Mouse (Mus musculus) neural tube, embryonic 10.5 days (tissue): Measurements from ENCODE around the gene Nr2f2.

Experiments
- DNase-seq: peaks from one replicate; pipeline ENCODE4 v3.0.0-alpha.2; 2017; ENCODE audit warnings: low spot score; ENCODE audit errors: extremely low spot score

Gene Nr2f2

DNA sequence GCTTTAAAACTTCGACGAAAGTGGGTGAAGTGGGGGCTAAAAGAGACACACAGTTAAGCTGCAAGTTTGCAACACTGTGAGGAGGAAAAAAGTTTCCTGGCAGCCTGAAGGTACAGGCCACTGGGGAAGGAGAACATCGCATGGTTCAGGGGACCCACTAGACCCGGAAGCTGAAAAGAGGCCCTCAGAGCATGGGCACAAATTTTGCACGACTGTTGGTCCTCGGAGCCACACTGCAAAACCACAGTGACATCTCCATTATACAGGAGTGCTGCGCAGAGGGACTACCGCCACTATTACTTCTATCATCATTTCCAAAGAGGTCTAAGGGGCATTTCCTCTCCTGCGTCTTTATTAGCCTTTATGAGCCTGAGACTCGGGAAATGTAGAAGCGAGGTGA is 32.7 kb downstream of the Nr2f2 start:
- DNase-seq = peak; percentile 28

GRCm38 (mm10) chr7:70332926-70333664 is 33.4 kb downstream of the Nr2f2 start:
- DNase-seq = peak; percentile 35

DNA sequence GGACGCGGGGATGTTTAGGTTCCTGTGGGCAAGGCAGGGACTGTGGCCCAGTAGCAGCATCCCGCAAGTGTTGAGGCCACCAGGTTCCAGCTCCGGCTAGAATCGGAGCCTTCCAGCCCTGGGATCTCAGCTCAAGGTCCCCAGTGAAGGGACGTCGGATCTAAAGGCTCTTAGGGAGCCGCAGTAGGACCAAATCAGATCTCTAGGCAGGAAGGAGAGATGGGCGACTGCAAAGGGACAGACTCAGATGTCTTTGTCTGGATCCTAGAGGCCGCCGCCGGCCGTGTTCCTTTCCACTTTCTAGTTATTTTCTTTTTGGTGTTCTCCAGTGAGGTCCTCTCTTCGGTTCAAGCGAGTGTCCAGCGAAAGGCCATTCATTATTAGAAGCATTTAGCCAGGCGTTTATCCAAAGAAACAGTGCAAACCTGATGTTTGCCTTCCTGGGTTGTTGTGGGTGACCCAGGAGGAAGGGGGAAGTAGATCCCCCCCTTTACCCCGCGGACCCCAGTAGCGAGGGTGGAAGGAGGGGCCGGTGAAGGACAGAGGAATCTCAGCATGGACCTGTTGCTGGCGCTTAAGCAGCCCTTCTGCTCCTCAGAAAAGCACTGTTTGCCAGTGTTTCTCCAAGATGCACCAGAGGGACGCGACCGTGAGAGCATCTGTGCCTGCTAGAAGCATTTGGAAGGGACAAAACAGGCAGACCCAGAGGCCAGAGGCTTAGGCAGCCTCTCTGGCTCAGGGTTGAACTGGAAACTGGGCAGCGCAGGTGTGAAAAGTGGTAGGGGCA is 34.3 kb downstream of the Nr2f2 start:
- peak; percentile 78 for DNase-seq

DNA sequence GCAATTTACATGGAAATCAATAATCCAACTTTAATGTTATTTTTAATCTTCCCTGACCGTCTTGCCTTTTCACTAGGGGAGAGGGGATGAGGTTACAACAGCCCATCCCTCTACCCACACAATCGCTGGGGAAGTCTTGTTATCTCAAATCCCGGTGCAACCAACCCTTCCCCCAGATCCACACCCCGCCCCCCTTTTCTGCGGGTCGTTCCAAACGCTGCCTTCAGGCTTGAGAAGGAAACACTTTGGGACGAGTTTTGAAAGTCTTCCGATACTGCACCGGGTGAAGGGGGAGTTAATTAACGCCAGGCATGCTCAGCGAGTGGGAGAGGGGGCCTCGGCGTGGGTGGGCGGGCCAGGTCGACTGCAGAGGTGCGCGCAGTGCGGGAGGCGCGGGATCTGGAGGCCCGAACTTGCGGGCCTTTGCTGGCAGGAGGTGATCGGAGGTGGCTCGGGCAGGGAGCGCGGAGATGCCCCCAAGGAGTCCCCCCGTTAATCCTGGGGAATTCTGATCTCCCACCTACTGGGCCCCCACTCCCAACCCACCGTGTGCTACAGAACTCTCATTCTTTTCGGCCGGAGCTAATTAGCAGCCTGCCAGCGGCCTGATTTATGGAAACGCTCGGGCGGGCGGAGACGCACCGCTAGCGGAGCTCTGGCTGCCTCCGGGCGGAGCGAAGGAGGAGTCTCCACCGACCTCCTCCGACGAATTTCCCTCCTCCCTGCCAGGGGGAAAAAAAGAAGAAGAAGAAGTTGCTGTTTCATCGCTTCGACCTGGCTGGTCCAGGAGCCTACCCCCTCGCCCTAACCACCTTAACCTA is 35.1 kb downstream of the Nr2f2 start:
- DNase-seq = no peak

GRCm38 (mm10) chr7:70330761-70331242 is 35.7 kb downstream of the Nr2f2 start:
- DNase-seq = peak; percentile 60

- DNase-seq = peak; percentile 53
These were observed 36.4 kb downstream of the Nr2f2 start for GRCm38 (mm10) chr7:70330207-70330562.

GRCm38 (mm10) chr7:70329521-70330206 is 36.9 kb downstream of the Nr2f2 start:
- DNase-seq = peak; percentile 40

DNA sequence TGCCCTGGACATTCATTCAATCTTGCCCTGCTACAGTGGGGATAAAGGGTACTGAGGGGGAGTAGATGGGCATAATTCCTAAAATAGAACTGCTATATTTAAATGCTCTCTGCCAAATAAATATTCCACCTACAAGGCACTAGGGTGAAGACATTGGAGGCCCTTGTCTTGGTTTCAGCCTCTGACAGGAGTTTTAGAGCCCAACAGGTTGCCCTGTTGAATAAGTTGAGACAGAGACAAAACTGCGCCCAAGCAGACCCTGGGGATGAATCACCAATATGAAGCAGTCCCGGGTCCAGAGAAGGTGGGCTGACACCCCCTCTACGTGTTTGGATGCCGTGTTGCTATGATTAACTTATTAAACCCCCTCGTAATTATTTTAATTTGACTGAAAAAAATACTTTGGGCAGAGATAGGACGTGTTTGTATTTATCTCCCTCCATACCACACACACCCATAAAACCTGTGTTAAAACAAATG is 37.5 kb downstream of the Nr2f2 start:
- no peak for DNase-seq

- peak; percentile 39 for DNase-seq
These were observed 38.1 kb downstream of the Nr2f2 start for GRCm38 (mm10) chr7:70328206-70329036.

GRCm38 (mm10) chr7:70327191-70327590 is 39.3 kb downstream of the Nr2f2 start:
- DNase-seq = no peak

DNA sequence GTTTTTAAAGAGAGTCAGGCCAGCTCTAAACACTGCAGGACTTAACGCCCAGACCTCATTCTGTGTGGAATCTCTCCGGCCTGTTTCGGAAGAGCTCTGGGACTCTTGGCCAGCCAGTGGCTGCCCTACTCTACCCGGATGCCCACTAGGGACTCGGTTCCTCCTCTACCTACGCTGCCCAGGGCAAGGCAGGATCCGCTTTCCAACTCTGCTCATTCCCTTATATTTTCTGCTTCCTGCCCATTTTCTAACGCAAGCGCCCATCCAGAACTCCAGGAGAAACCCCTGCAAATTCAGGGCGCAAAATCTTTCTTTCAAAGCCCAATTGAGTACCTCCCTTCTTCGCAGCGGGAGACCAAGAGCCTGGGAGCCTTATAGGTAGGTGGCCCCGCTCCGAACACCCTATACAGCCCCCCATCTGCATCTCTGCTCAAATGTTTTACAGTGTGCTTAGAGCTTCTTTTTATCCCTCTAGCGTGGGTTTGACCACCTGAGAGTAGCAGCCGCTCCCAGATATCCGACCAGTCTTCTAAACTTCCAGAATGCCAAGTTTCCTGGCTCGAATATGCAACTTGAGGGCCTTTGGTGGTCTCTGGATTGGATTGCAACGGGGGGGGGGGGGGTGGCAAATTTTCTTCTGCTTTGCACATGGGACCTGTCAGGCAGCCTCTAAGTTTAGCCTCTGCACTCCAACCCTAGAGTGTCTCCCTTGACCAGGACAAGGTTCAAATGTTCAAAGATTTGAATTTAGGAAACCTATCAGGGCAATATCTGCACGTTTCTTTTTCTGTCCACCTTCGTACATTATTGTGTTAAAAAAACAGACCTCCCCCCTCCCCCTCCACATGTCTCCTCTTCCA is 40.1 kb downstream of the Nr2f2 start:
- peak; percentile 54 for DNase-seq

- DNase-seq = peak; percentile 68
These were observed 41.2 kb downstream of the Nr2f2 start for GRCm38 (mm10) chr7:70325381-70325780.

DNA sequence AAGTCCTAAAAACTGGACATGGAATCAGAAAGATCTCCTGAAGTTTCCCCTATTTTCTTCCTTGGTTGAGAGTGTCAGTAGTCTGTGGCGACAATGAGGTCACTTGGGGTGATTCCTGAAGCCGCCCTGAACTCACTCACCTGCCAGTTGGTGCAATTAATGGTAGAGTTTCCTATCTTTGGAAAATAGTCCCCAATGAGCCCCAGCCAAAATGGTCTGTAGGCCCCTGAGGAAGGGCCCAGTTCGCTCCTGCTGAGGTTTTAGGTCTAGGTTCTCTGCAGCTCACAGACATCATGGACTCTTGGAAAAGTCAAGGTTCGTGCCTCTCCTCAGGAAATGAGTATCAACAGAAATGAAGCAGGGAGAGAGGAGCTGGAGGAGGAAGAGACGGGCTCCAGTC is 42.0 kb downstream of the Nr2f2 start:
- peak; percentile 43 for DNase-seq

DNA sequence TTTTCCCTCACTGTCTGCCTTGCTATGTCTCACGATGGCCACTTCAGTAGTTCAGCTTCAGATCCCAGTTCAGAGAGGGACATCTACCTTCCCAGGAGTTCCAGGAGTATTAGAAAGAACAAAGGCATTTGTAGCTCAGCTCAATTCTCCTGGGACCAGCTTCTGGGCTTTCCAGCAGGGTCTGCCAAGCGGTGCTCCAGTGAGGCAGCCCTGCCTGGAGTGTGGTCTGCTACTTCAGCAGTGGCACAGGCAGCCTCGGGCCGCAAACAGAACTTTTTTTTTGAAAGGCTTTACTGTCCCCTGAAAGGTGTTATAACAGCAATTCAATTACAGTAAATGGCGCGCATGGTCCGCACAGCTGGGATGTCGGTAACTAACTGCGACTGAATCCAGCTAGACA is 42.5 kb downstream of the Nr2f2 start:
- peak; percentile 33 for DNase-seq

- DNase-seq = no peak
These were observed 60.8 kb downstream of the Nr2f2 start for GRCm38 (mm10) chr7:70305716-70306115.

DNA sequence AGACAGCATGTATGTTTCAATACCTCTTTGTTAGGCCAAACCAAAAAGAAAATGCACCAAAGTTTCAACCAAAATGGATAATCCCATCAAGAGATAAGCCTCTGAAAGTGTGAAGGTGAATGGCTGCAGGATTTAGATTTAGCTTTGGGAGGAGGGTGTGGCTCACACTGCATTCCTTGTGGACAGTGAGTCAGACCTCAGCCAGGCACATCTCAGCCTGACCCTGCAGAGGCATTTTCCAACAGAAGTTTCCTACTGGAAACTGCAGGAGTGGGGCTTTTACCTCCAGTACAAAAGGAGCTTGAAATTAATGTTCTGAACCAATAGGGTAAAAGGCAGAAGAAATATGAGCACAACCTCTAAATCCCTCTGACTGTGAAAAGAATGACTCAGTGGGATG is 62.1 kb downstream of the Nr2f2 start:
- DNase-seq = no peak
